Mouse (Mus musculus) ovary, adult 10 weeks (tissue): ENCODE data around the gene Tas2r116. TPM values are rescaled to one million over a fixed set of nuclear protein-coding genes. Genes with fewer than 3 reads are reported as not detected.

Source experiments
- polyA plus RNA-seq: library from polyadenylated mRNA; stranded (reverse); fragments of 350-450 nt; fragmentation: Illumina TruSeq; extraction: RNeasy Lipid Tissue Mini Kit (QIAGEN cat#74804); gene quantifications from one replicate; pipeline ENCODE4 v1.2.3, GENCODE M21; 2014

Tas2r116 gene
- not detected for polyA plus RNA-seq

DNA sequence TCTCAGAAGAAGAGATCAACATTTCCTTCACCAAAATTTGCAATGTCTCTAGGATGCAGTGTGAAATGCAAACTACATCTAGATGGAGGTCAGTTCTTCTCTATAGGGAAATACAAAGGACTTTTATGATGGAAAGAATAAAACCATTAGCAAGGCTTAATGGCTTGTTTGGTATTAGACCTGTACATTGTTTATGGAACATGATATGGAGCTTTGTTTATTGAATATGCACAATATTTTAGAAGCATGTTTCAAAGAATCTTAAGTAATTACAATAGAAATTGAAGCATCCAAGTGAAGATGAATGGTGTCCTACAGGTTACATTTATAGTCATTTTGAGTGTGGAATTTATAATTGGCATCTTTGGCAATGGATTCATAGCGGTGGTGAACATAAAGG is at the start of gene Tas2r116:
Gene Tas2r116, plus strand, starts transcription at position 301 of the 400 bp plus-strand sequence.

DNA sequence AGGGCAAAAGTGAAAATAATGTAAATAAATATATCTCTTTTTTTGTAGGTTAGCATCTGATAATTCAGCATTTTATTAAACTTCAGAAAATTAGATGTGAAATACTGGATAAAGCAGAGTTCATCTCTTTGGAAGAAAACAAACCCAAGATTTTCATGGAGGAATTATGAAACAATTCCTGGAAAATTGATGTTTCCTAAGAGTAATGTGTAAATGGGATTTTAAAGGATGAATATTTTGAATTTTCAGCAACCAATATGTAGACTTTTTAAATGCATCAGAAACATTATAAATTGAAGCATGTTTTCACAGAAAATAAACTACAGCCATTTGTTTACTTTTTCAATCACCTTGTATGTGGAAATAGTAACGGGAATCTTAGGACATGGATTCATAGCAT is 8.4 kb upstream of the Tas2r116 start, which contains the start of gene Tas2r123:
Gene Tas2r123, plus strand, starts transcription at position 301 of the 400 bp plus-strand sequence.

DNA sequence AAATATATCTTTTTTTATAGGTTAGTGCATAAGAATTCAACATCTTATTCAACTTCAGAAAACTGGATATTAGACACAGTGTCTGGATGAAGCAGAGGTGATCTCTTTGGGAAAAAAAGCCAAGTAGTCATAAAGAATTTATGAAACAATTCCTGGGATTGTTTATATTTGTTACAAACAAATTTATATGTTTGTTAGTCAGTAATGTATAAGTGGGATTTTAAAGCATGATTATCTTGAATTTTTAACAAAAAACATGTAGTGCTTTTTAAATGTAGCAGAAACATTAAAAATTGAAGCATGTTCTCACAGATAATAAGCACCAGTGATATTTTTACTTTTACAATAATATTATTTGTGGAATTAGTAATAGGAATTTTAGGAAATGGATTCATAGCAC is 12.5 kb downstream of the Tas2r116 start, which contains the start of gene Tas2r110:
Gene Tas2r110, plus strand, starts transcription at position 301 of the 400 bp plus-strand sequence.

DNA sequence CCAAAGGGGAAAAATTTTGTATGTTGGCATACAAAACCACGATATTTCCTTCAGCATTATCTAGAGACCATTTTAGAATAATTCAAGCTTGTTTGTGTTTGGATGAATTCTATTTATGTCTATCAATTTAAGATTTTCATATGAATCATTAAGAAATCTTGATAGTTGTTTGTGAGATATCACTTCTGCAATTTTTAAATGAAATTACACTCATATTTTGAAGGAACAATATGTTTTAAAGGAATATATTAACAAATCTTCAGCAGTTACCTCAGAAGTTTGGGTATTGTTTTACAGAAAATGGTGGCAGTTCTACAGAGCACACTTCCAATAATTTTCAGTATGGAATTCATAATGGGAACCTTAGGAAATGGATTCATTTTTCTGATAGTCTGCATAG is 37.5 kb downstream of the Tas2r116 start, which contains the start of gene Tas2r113:
Gene Tas2r113, plus strand, starts transcription at position 301 of the 400 bp plus-strand sequence.

Other genes with a start within 250 kb of the Tas2r116 start
- gene A630073D07Rik, start 203.9 kb upstream of the Tas2r116 start, polyA plus RNA-seq, result not detected
- gene Tas2r120, start 198.5 kb upstream of the Tas2r116 start, polyA plus RNA-seq, result not detected
- gene Tas2r121, start 154.4 kb upstream of the Tas2r116 start, polyA plus RNA-seq, result not detected
- not detected for gene Tas2r122, start 143.5 kb upstream of the Tas2r116 start, polyA plus RNA-seq
- gene Tas2r115, start 117.4 kb upstream of the Tas2r116 start, polyA plus RNA-seq, result not detected
- gene Tas2r124, start 100.7 kb upstream of the Tas2r116 start, polyA plus RNA-seq, result not detected
- not detected for gene Tas2r102, start 93.3 kb upstream of the Tas2r116 start, polyA plus RNA-seq
- not detected for gene Tas2r136, start 77.3 kb upstream of the Tas2r116 start, polyA plus RNA-seq
- gene Tas2r117, start 52.6 kb upstream of the Tas2r116 start, polyA plus RNA-seq, result not detected
- not detected for gene Tas2r123, start 8.3 kb upstream of the Tas2r116 start, polyA plus RNA-seq
- gene Tas2r110, start 12.6 kb downstream of the Tas2r116 start, polyA plus RNA-seq, result not detected
- not detected for gene Tas2r113, start 37.6 kb downstream of the Tas2r116 start, polyA plus RNA-seq
- not detected for gene Tas2r125, start 54.2 kb downstream of the Tas2r116 start, polyA plus RNA-seq
- not detected for gene Tas2r129, start 95.7 kb downstream of the Tas2r116 start, polyA plus RNA-seq
- gene Tas2r131, start 102.5 kb downstream of the Tas2r116 start, polyA plus RNA-seq, result not detected
- not detected for gene Tas2r109, start 125.5 kb downstream of the Tas2r116 start, polyA plus RNA-seq
- gene Tas2r103, start 181.7 kb downstream of the Tas2r116 start, polyA plus RNA-seq, result not detected
- gene Tas2r140, start 200.4 kb downstream of the Tas2r116 start, polyA plus RNA-seq, result not detected
- 315 TPM for gene Smim10l1, start 249.5 kb downstream of the Tas2r116 start, polyA plus RNA-seq